Mouse (Mus musculus) ES-E14 (cell line): ENCODE data around the gene Agpat1. TPM values are rescaled to one million over a fixed set of nuclear protein-coding genes. Genes with fewer than 3 reads are reported as not detected.
A peak's percentile ranks its signal among the peaks of the same experiment; 100 is the strongest.

ENCODE experiments used
- DNase-seq: peaks from one replicate; pipeline ENCODE4 v3.0.0-alpha.2; 2013; ENCODE audit warnings: low read depth, low spot score
- H3K27ac ChIP-seq: 2 replicates; pipeline ENCODE4 v1.5.1; 2012; ENCODE audit warnings: low read depth, mild to moderate bottlenecking, low read length, moderate library complexity, mixed read lengths; ENCODE audit not compliant: poor library complexity, insufficient read depth, severe bottlenecking
- H3K36me3 ChIP-seq: 2 replicates; pipeline ENCODE4 v1.6.1; 2012; ENCODE audit warnings: mild to moderate bottlenecking, low read length, moderate library complexity, mixed read lengths; ENCODE audit not compliant: control insufficient read depth, poor library complexity, insufficient read depth, severe bottlenecking
- H3K4me1 ChIP-seq, 2 experiments: fragments of 150-350 bp in 1 of 2; sonication (generic) in 1 of 2; 2 replicates each; pipeline ENCODE4 v1.6.1; 2012; ENCODE audit warnings: low read length in 2 of 2, mild to moderate bottlenecking in 1 of 2, mixed read lengths in 1 of 2; ENCODE audit not compliant: control insufficient read depth in 2 of 2, insufficient read depth in 2 of 2, poor library complexity in 1 of 2
- H3K4me3 ChIP-seq, 2 experiments: fragments of 150-350 bp in 1 of 2; sonication (generic) in 1 of 2; 2 replicates each; pipeline ENCODE4 v1.5.1; 2012; ENCODE audit warnings: low read length in 2 of 2, low read depth in 1 of 2, mild to moderate bottlenecking in 1 of 2, mixed read lengths in 1 of 2; ENCODE audit not compliant: insufficient read depth in 1 of 2, poor library complexity in 1 of 2, severe bottlenecking in 1 of 2
- H3K9ac ChIP-seq: 2 replicates; pipeline ENCODE4 v1.6.1; 2012; ENCODE audit warnings: low read depth, mild to moderate bottlenecking, low read length, mixed read lengths; ENCODE audit not compliant: poor library complexity, insufficient read depth, severe bottlenecking
- H3K9me3 ChIP-seq: fragments of 150-350 bp; sonication (generic); 2 replicates; pipeline ENCODE4 v1.6.1; 2012; ENCODE audit warnings: low read depth, mild to moderate bottlenecking, low read length; ENCODE audit not compliant: control insufficient read depth, insufficient read depth
- CHD2 ChIP-seq: IDR thresholded peaks from 2 replicates; pipeline ENCODE4 v1.6.1; 2014; ENCODE audit warnings: mild to moderate bottlenecking, low read depth, low read length, inconsistent platforms
- HCFC1 ChIP-seq: IDR thresholded peaks from 2 replicates; pipeline ENCODE4 v1.6.1; 2012; ENCODE audit warnings: low read length, inconsistent platforms, borderline replicate concordance; ENCODE audit not compliant: insufficient read depth
- MAFK ChIP-seq: IDR thresholded peaks from 2 replicates; pipeline ENCODE4 v1.6.1; 2014; ENCODE audit warnings: mild to moderate bottlenecking, low read depth, low read length, inconsistent platforms; ENCODE audit not compliant: insufficient read depth
- ZC3H11A ChIP-seq: IDR thresholded peaks from 2 replicates; pipeline ENCODE4 v1.6.1; 2012; ENCODE audit warnings: low read depth, mild to moderate bottlenecking, inconsistent platforms, low read length, borderline replicate concordance
- ZNF384 ChIP-seq: IDR thresholded peaks from 2 replicates; pipeline ENCODE4 v1.6.1; 2012; ENCODE audit warnings: low read depth, low read length, inconsistent platforms
- in situ Hi-C, 2 experiments: fragments of 600-800 bp; cut with MboI; formaldehyde crosslinking; loops; one replicate each; pipeline ENCODE4 v1.15.1; 2025; ENCODE audit warnings: low sequenced_read_pairs in 2 of 2, inconsistent platforms in 1 of 2; ENCODE audit not compliant: unreplicated experiment in 2 of 2
- total RNA-seq: library from RNA; depleted of rRNA; stranded (reverse); fragments of 300-350 nt; gene quantifications from 2 replicates; pipeline ENCODE4 v1.2.3, GENCODE M21; 2012

Agpat1 gene
- total RNA-seq, 1 experiment = 62.7 TPM

DNA sequence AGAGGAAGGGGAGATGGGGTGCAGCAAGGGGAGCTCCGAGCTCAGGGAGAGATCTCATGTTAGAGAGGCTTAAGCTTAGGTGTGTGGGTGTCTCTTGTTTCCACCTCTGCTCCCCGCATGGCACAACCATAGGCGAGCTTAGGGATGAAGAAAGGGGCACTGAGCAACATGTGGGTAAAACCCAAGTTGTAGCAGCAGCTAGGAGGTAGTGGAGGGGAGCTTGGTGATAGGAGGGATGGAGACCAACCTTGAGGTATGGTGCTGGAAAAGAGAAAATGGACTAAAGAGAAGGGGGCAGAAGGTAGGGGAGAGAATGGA, 55.8 kb downstream of the Agpat1 start:
- Histone ChIP-seq H3K4me1 (peaks cover 0 to 13% of the 10 kb centered on the region in 2 experiments; a peak in 1 of 4 replicates), H3K36me3 (peaks cover 2% of the 10 kb centered on the region; the same call in 1 of the 2 replicates), H3K9ac (no peak overlapping the region), H3K9me3 (no peaks in the 10 kb centered on the region), H3K4me3 (no peak overlapping the region), H3K27ac (no peak overlapping the region)
- TF ChIP-seq CHD2 (no peak), ZC3H11A (no peak), ZNF384 (no peak), MAFK (no peak), HCFC1 (no peak)
- no peak for DNase-seq
- in situ Hi-C loops = no loop called here

DNA sequence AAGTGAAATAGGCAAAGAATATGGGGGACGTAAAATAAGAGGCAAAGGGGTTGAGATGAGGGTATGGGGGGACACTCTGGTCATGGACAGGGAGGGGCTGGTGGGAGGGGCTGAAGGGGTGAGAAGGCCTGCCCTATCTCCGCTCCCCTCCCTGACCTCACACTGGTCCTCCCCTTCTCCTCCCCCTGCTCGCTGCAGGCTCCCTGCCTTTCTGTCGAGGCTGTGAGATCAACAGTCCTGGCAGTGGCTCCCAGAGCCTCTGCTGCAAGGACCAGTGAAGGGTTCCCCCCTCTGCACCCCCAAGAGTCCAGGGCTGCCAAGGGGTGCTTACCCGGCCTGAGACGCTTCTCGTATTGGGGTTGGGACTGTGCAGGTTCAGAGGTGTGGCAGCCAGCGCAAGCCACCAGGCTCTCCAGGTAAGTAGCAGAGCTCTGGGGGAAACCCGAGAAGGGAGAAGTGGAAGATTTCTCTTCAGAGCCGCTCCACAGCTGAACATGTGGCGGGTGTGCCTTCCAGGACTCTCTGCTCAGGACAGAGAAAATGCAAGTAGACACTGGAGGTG, 56.3 kb downstream of the Agpat1 start:
- in situ Hi-C loops = no loop called here
- H3K4me3 ChIP-seq = no peak overlapping the region
- H3K9me3 ChIP-seq = no peaks in the 10 kb centered on the region
- no peak for DNase-seq
- H3K4me1 ChIP-seq = peaks cover 0 to 13% of the 10 kb centered on the region in 2 experiments; a peak in 1 of 4 replicates
- no peak overlapping the region for H3K9ac ChIP-seq
- no peak overlapping the region for H3K27ac ChIP-seq
- no peaks in the 10 kb centered on the region for H3K36me3 ChIP-seq
- TF ChIP-seq HCFC1 (no peak), ZC3H11A (no peak), MAFK (no peak), CHD2 (no peak), ZNF384 (no peak)

DNA sequence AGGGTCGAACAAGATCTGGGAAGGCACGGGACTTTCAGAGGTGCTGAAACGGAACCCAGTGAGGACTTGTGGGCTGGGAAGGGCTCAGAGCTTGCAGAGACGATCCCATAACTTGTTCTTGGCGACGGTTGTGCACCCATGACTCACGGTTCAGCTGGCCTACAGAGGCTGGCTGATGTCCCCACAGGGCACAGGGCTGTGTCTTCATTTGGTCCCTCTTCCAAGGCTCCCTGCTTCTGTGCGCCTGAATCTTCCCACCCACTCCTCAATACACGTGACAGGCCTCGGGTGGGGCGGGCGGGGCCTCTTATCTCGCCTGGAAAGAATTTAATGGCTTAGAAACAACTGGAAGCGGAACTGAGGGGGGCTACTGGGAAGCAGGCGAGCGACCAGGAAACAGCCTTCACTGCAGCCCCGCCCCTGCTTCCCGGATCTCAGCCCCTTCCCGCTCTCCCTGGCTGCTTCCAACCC, 57.1 kb downstream of the Agpat1 start:
- no peaks in the 10 kb centered on the region for H3K36me3 ChIP-seq
- peaks cover 0 to 13% of the 10 kb centered on the region in 2 experiments; a peak in 1 of 4 replicates for H3K4me1 ChIP-seq
- TF ChIP-seq CHD2 = no peak
- no peak for TF ChIP-seq HCFC1
- no peak for TF ChIP-seq MAFK
- TF ChIP-seq ZNF384 = no peak
- TF ChIP-seq ZC3H11A = no peak
- no peak overlapping the region for H3K9ac ChIP-seq
- peak overlapping the region in 1 of 2 experiments; percentile 20; a peak in 1 of 4 replicates for H3K4me3 ChIP-seq
- H3K9me3 ChIP-seq = no peaks in the 10 kb centered on the region
- in situ Hi-C loops = no loop called here
- DNase-seq = no peak
- no peak overlapping the region for H3K27ac ChIP-seq

DNA sequence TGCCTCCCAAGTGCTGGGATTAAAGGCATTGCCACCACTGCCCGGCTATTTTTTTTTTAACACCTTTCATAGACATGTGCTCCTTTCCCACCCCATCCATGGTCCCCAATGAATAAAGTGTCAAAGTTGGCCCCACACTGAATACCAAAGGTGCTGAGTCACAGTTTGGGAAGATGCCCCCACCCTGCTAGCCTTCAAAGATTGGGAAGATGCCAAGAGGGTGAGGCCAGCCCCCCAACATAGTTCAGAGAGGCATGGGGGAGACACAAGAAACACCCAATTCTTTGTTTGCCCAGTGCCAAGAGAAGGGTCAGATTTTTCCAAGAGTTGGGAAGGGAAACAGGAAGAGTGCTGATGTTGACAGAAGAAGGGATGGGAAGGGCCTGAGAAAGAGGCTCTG, 58.4 kb downstream of the Agpat1 start:
- no peak for TF ChIP-seq MAFK
- no peak for TF ChIP-seq ZC3H11A
- TF ChIP-seq CHD2 = no peak
- no peak for TF ChIP-seq HCFC1
- no peak for TF ChIP-seq ZNF384
- no peak for DNase-seq
- Histone ChIP-seq H3K27ac (no peak overlapping the region), H3K4me3 (no peak overlapping the region), H3K36me3 (no peaks in the 10 kb centered on the region), H3K9ac (no peak overlapping the region), H3K9me3 (no peaks in the 10 kb centered on the region), H3K4me1 (peaks cover 0 to 9% of the 10 kb centered on the region in 2 experiments; a peak in 1 of 4 replicates)
- in situ Hi-C loops = no loop called here

DNA sequence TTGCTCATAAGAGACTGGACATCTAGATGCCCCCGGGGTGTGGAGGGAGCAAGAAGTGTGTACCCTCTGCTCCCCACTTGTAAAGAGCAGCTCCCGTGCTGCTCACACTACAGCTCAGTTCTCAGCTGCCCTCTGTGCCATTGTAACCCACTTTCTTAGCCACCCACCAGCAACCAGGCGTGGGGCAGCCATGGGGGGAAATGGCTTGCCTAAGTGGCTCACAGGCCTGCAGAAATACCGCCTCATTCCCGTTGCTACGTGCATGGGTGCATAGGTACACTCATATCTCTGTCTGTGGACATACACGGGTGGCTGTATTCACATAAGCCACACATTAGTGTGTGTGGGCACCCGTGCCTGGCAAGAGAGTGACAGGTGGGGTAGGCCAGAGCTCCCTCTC, 58.9 kb downstream of the Agpat1 start:
- H3K4me3 ChIP-seq = no peak overlapping the region
- H3K36me3 ChIP-seq = no peaks in the 10 kb centered on the region
- no peak overlapping the region for H3K9ac ChIP-seq
- H3K4me1 ChIP-seq = peaks cover 0 to 9% of the 10 kb centered on the region in 2 experiments; a peak in 1 of 4 replicates
- no peak for DNase-seq
- no peaks in the 10 kb centered on the region for H3K9me3 ChIP-seq
- TF ChIP-seq CHD2 (no peak), MAFK (no peak), ZNF384 (no peak), ZC3H11A (no peak), HCFC1 (no peak)
- no peak overlapping the region for H3K27ac ChIP-seq
- in situ Hi-C loops = no loop called here
